Mouse (Mus musculus) embryonic facial prominence, embryonic 10.5 days (tissue): ENCODE measurements around the gene Dnajc17. TPM values are rescaled to one million over a fixed set of nuclear protein-coding genes. Genes with fewer than 3 reads are reported as not detected.

Experiments
- DNase-seq: peaks from one replicate; pipeline ENCODE4 v3.0.0-alpha.2; 2017; ENCODE audit warnings: low spot score
- H3K27ac ChIP-seq: fragments of 300-500 bp; sonication (generic); replicated peaks from 2 replicates; pipeline ENCODE4 v1.5.1; 2016; ENCODE audit warnings: mild to moderate bottlenecking
- H3K27me3 ChIP-seq: fragments of 300-500 bp; sonication (generic); replicated peaks from 2 replicates; pipeline ENCODE4 v1.6.1; 2016; ENCODE audit warnings: low read depth, mild to moderate bottlenecking; ENCODE audit not compliant: poor library complexity, severe bottlenecking
- H3K36me3 ChIP-seq: fragments of 300-500 bp; sonication (generic); replicated peaks from 2 replicates; pipeline ENCODE4 v1.6.1; 2016; ENCODE audit warnings: mild to moderate bottlenecking, moderate library complexity
- H3K4me1 ChIP-seq: fragments of 300-500 bp; sonication (generic); 2 replicates; pipeline ENCODE4 v1.6.1; 2016
- H3K4me3 ChIP-seq: fragments of 300-500 bp; sonication (generic); 2 replicates; pipeline ENCODE4 v1.5.1; 2016; ENCODE audit warnings: mild to moderate bottlenecking, moderate library complexity
- H3K9me3 ChIP-seq: fragments of 300-500 bp; sonication (generic); 2 replicates; pipeline ENCODE4 v1.6.1; 2016; ENCODE audit warnings: mild to moderate bottlenecking
- WGBS: fragments of 180-500 bp; shearing (Covaris S2); methylation state at CpG from one replicate; pipeline ENCODE4 v1.1.7; 2016; 5-methylcytosine and 5-hydroxymethylcytosine counted together
- polyA plus RNA-seq: library from polyadenylated mRNA; unstranded; fragments of >200 nt; fragmentation: Nextera tagmentation; extraction: Ambion mirVana; gene quantifications from 2 replicates; pipeline ENCODE4 v1.2.1, GENCODE M21; 2016

The Dnajc17 gene
- polyA plus RNA-seq, 1 experiment from 2014 or later = 25.4 TPM

DNA sequence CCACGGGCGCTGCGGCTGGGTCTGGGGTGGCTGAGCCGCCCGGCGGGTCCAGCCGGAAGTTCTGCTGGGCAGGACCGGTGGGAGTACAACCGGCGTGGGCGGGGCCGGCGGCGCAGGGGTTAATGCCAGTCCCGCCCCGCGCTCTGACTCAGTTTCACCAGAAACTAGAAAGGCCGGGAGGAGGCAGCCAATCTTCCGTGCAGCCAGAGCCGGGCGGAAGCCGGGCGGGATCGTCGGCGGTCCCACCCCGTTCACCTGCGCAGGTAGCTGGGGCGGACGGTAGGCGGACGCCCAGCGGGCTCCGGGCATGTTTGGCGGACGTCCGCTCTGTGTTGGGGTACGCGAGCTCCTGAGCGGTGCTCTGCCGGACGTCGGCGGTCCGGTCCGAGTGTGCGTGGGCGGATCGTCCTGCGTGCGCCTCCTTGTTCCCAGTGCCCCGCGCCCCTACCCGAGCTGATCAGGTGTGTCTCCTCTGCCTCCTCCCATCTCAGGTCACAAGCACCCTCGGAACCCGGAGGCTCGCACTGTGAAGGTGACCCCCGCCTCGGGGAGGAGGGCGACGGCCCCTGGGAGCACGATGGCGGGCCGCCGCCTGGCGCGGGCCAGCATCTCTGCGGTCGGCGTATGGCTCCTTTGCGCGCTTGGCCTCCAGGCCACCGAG, 28.7 kb upstream of the Dnajc17 start, which contains the start of gene Spint1:
Gene Spint1 (plus strand): TSS at position 153 of the 661 bp plus-strand sequence.
- H3K27ac ChIP-seq = peak within 1 kb of the TSS; percentile 78

DNA sequence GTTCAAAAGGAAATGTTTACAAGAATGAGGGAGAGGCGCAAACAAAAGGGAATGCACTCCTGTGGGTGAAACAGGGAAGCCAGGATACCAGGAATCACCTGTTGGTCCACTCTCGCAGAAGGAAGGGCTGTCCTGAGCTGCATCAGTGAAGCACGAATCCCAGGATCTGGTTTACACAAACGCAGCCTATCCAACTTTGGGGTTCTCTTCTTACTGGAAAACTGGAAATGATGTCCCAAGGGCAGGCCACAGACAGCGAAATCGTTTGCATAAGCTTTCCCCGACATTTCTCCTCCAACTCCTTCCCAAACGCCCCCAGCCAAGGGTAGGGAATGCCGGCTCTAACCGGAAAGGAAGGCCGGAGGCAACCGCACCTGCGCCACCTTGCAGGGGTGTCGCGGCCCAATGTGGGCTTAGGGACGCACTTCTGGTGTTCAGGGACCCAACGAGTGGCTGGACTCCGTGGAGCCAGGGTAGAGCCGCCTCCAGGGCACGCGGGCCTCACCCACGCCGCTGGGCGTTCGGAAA, 28.2 kb upstream of the Dnajc17 start:
- Histone ChIP-seq H3K4me3 (peak overlapping the region; percentile 61), H3K9me3 (no peaks in the 10 kb centered on the region), H3K36me3 (no peaks in the 10 kb centered on the region), H3K4me1 (peaks cover 15% of the 10 kb centered on the region), H3K27me3 (peaks cover 77% of the 10 kb centered on the region), H3K27ac (peak overlapping the region; percentile 78; the same call in 1 of the 2 replicates)
- no peak for DNase-seq
- WGBS = 5% methylated on average over 25 of the region's 25 CpGs

More for the DNA sequence above, 28.7 kb upstream of the Dnajc17 start, which contains the start of gene Spint1:
- peak; percentile 59 for DNase-seq
- Histone ChIP-seq H3K36me3 (no peaks in the 10 kb centered on the region), H3K9me3 (no peaks in the 10 kb centered on the region), H3K27me3 (peaks cover 77% of the 10 kb centered on the region), H3K4me1 (peaks cover 15% of the 10 kb centered on the region), H3K4me3 (peak within 1 kb of the TSS; percentile 61)
- under 1% methylated on average over 73 of the region's 73 CpGs for WGBS

DNA sequence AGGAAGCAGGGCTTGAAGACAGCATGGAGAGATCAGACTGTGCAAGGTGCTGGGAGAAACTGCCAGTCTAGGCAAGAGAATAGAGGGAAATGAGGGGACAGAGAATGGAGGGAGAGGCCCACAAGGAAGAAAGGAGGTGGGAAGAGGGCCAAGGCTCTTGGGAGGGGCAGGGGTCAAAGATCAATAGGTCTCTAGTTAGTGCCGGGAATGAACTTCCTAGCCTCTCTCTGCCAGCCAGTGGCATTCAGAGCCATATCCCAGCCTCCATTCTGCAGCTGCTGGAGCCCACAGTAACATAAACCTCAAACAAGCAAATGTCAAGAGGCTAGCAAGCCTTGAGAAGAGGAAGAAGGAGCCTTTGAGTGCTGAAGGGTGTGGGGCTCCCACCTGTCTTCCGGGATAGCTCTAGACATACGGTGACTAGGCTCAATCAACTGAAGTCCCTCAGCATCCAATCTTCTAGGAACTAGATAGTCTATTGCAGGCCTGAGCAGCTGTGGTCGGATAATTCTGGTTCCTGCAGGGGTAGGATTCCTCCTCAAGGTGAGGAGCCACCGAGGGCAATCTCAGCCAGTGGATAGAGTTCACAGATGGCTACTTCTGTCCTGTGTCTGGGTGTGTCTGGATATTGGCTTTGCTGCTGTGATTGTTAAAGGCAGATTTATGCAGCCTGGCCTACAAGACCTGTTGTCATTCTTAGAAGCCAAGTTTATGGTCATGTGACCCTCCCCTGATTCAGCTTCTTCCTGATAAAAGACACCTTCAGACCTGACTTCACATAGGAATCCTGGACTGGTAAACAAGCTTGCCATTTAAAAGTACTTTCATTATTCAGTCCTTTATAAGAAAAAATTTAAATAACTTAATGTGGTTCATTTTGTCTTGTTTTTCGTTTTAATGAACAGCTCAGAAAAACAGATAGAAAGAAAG, 21.4 kb upstream of the Dnajc17 start, which contains the start of gene Ppp1r14d:
Gene Ppp1r14d (minus strand): TSS at position 132 of the 930 bp plus-strand sequence.
- Histone ChIP-seq H3K36me3 (no peaks in the 10 kb centered on the region), H3K4me3 (no peak within 1 kb of the TSS), H3K27me3 (peaks cover 14% of the 10 kb centered on the region), H3K9me3 (no peaks in the 10 kb centered on the region), H3K27ac (no peak within 1 kb of the TSS), H3K4me1 (peaks cover 13% of the 10 kb centered on the region; the same call in 1 of the 2 replicates)
- DNase-seq = no peak
- WGBS = 68% methylated on average over 6 of the region's 6 CpGs

- H3K27ac ChIP-seq = peak overlapping the region; percentile 90
- H3K4me3 ChIP-seq = peak overlapping the region; percentile 68
- no peaks in the 10 kb centered on the region for H3K27me3 ChIP-seq
- DNase-seq = no peak
- 1% methylated on average over 13 of the region's 13 CpGs for WGBS
- H3K9me3 ChIP-seq = no peaks in the 10 kb centered on the region
- peaks cover 19% of the 10 kb centered on the region for H3K4me1 ChIP-seq
- H3K36me3 ChIP-seq = peaks cover 39% of the 10 kb centered on the region
These were observed 547 bp upstream of the Dnajc17 start for GRCm38 (mm10) chr2:119209176-119209507.

GRCm38 (mm10) chr2:119207961-119208343, 643 bp downstream of the Dnajc17 start:
- H3K4me1 ChIP-seq = peaks cover 21% of the 10 kb centered on the region
- H3K4me3 ChIP-seq = peak overlapping the region; percentile 68
- H3K27ac ChIP-seq = peak overlapping the region; percentile 90
- no peaks in the 10 kb centered on the region for H3K27me3 ChIP-seq
- DNase-seq = peak; percentile 11
- peaks cover 28% of the 10 kb centered on the region for H3K36me3 ChIP-seq
- WGBS = 23% methylated on average over 6 of the region's 6 CpGs
- no peaks in the 10 kb centered on the region for H3K9me3 ChIP-seq

GRCm38 (mm10) chr2:119203871-119204460, 4.6 kb downstream of the Dnajc17 start:
- no peaks in the 10 kb centered on the region for H3K36me3 ChIP-seq
- H3K9me3 ChIP-seq = no peaks in the 10 kb centered on the region
- H3K27ac ChIP-seq = no peak overlapping the region
- whole genome bisulfite sequencing = 87% methylated on average over 4 of the region's 4 CpGs
- H3K4me1 ChIP-seq = peaks cover 11% of the 10 kb centered on the region
- no peaks in the 10 kb centered on the region for H3K27me3 ChIP-seq
- no peak for DNase-seq
- no peak overlapping the region for H3K4me3 ChIP-seq

- Histone ChIP-seq H3K27ac (no peak overlapping the region), H3K36me3 (no peaks in the 10 kb centered on the region), H3K27me3 (no peaks in the 10 kb centered on the region), H3K4me1 (peaks cover 20% of the 10 kb centered on the region), H3K4me3 (no peak overlapping the region), H3K9me3 (no peaks in the 10 kb centered on the region)
- no peak for DNase-seq
- 90% methylated on average over 5 of the region's 5 CpGs for WGBS
These were observed 5.6 kb downstream of the Dnajc17 start for GRCm38 (mm10) chr2:119202914-119203453.

GRCm38 (mm10) chr2:119198934-119199333, 9.7 kb downstream of the Dnajc17 start:
- Histone ChIP-seq H3K36me3 (no peaks in the 10 kb centered on the region), H3K4me1 (peaks cover 29% of the 10 kb centered on the region), H3K4me3 (no peak overlapping the region), H3K9me3 (no peaks in the 10 kb centered on the region), H3K27me3 (no peaks in the 10 kb centered on the region), H3K27ac (no peak overlapping the region)
- 71% methylated on average over 3 of the region's 3 CpGs for WGBS
- DNase-seq = no peak

GRCm38 (mm10) chr2:119198049-119198448, 10.5 kb downstream of the Dnajc17 start:
- WGBS = 23% methylated on average over 1 of the region's 1 CpGs
- H3K4me3 ChIP-seq = no peak overlapping the region
- no peak for DNase-seq
- H3K9me3 ChIP-seq = no peaks in the 10 kb centered on the region
- H3K27ac ChIP-seq = no peak overlapping the region
- H3K27me3 ChIP-seq = no peaks in the 10 kb centered on the region
- H3K4me1 ChIP-seq = peaks cover 28% of the 10 kb centered on the region
- H3K36me3 ChIP-seq = no peaks in the 10 kb centered on the region

DNA sequence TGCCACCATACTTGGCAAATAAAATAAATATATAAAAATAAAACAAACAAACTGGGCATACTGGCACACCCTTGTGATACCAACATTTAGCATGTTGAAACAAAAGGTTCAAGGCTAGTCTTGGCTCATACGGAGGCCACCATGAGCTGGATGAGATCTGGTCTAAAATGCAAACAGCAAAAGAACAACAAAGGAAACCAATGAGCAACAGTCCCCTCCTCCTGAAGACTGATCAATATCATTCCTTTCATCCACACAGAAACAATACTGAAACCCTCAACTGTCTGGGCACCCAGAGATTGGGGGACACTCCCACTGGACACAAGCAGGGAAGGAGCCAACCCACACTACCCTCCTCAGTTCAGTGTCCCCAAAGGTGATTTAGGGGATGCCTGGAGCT, 11.1 kb downstream of the Dnajc17 start:
- no peak for DNase-seq
- Histone ChIP-seq H3K36me3 (no peaks in the 10 kb centered on the region), H3K4me1 (peaks cover 26% of the 10 kb centered on the region), H3K27ac (no peak overlapping the region), H3K9me3 (no peaks in the 10 kb centered on the region), H3K4me3 (no peak overlapping the region), H3K27me3 (no peaks in the 10 kb centered on the region)
- WGBS = 89% methylated on average over 1 of the region's 1 CpGs

GRCm38 (mm10) chr2:119196316-119197108, 12.1 kb downstream of the Dnajc17 start:
- peak; percentile 62 for DNase-seq
- Histone ChIP-seq H3K4me3 (peak overlapping the region; percentile 5; the same call in 1 of the 2 replicates), H3K27ac (peak overlapping the region; percentile 19; the same call in 1 of the 2 replicates), H3K36me3 (no peaks in the 10 kb centered on the region), H3K4me1 (peaks cover 26% of the 10 kb centered on the region), H3K27me3 (no peaks in the 10 kb centered on the region), H3K9me3 (no peaks in the 10 kb centered on the region)
- 20% methylated on average over 4 of the region's 4 CpGs for WGBS
